Mouse (Mus musculus) embryonic facial prominence, embryonic 15.5 days (tissue): Measurements from ENCODE around the gene Ssc4d. TPM values are rescaled to one million over a fixed set of nuclear protein-coding genes. Genes with fewer than 3 reads are reported as not detected.

Source experiments
- polyA plus RNA-seq: library from polyadenylated mRNA; unstranded; fragments of >200 nt; fragmentation: Nextera tagmentation; extraction: Ambion mirVana; gene quantifications from 2 replicates; pipeline ENCODE4 v1.2.1, GENCODE M21; 2015

Gene Ssc4d
- polyA plus RNA-seq, 1 experiment from 2014 or later, result 3.4 TPM

Other genes starting within 250 kb of the Ssc4d start
- gene Tmem120a, start 230.1 kb downstream of the Ssc4d start, polyA plus RNA-seq, result 38.7 and 42.7 TPM in 2 replicates
- 1.9 and 3.1 TPM in 2 replicates for gene Styxl1, start 196.1 kb downstream of the Ssc4d start, polyA plus RNA-seq
- 475 and 482 TPM in 2 replicates for gene Mdh2, start 196.1 kb downstream of the Ssc4d start, polyA plus RNA-seq
- 0.83 and 1.1 TPM in 2 replicates for gene Srrm3, start 167.6 kb downstream of the Ssc4d start, polyA plus RNA-seq
- 803 and 821 TPM in 2 replicates for gene Hspb1, start 86.6 kb downstream of the Ssc4d start, polyA plus RNA-seq
- gene Ywhag, start 39.9 kb downstream of the Ssc4d start, polyA plus RNA-seq, result 149 and 156 TPM in 2 replicates
- 0.40 and 0.83 TPM in 2 replicates for gene Zp3, start 5.6 kb upstream of the Ssc4d start, polyA plus RNA-seq
- 35.0 and 36.5 TPM in 2 replicates for gene Dtx2, start 20.3 kb upstream of the Ssc4d start, polyA plus RNA-seq
- gene Upk3b, start 64.0 kb upstream of the Ssc4d start, polyA plus RNA-seq, result 4.0 and 5.4 TPM in 2 replicates
- gene Upk3bl, start 80.0 kb upstream of the Ssc4d start, polyA plus RNA-seq, result 41.7 and 48.4 TPM in 2 replicates
- 13.4 and 13.6 TPM in 2 replicates for gene Rasa4, start 109.4 kb upstream of the Ssc4d start, polyA plus RNA-seq
- 205 and 222 TPM in 2 replicates for gene Polr2j, start 142.1 kb upstream of the Ssc4d start, polyA plus RNA-seq
- gene Lrwd1, start 161.5 kb upstream of the Ssc4d start, polyA plus RNA-seq, result 36.8 and 40.0 TPM in 2 replicates
- gene Alkbh4, start 161.6 kb upstream of the Ssc4d start, polyA plus RNA-seq, result 21.6 and 22.7 TPM in 2 replicates
- 17.1 and 18.3 TPM in 2 replicates for gene Orai2, start 196.2 kb upstream of the Ssc4d start, polyA plus RNA-seq
- gene Prkrip1, start 224.4 kb upstream of the Ssc4d start, polyA plus RNA-seq, result 50.3 and 52.2 TPM in 2 replicates